12 mouse cellular contexts compared by ENCODE assay signal in genomic region chr12:75833960-75834729, GRCm38 (mm10). TPM values are rescaled to one million over a fixed set of nuclear protein-coding genes. Genes with fewer than 3 reads are reported as not detected.
DNase-seq lines count a peak whose midpoint lies in the region; ATAC-seq and TF ChIP-seq lines count a peak whose summit lies in the region.
"Had no signal": no experiment of that assay in that cellular context is flagged by ENCODE, and none has a peak within 500 bp of the region (broad histone marks: within the 10 kb centered on the region; RNA-seq: fewer than 3 reads in every experiment).

No protein-coding gene starts in this region.

- no peaks in the 10 kb centered on the region for H3K9me3 ChIP-seq in heart, postnatal 0 days (replicated peaks; ENCODE audit: control insufficient read depth, low read length)
- H3K9me3 ChIP-seq in limb, embryonic 10.5 days (replicated peaks), result no peaks in the 10 kb centered on the region

- 81% methylated on average over 14 of the region's 14 CpGs for WGBS in heart, postnatal 0 days
- whole genome bisulfite sequencing in limb, embryonic 10.5 days, result 29% methylated on average over 14 of the region's 14 CpGs

- H3K27ac ChIP-seq in heart, postnatal 0 days (ENCODE audit: low read depth), result peak overlapping the region; percentile 49; the same call in 1 of the 2 replicates
- H3K27ac ChIP-seq in limb, embryonic 10.5 days, result peak overlapping the region; percentile 42; the same call in 1 of the 2 replicates
- H3K27ac ChIP-seq: hindbrain, embryonic 14.5 days; macrophage had no signal

- no peak overlapping the region for H3K9ac ChIP-seq in heart, postnatal 0 days (replicated peaks; ENCODE audit: low read depth, low read length)
- H3K9ac ChIP-seq: hindbrain, embryonic 14.5 days had no signal

- TF ChIP-seq EP300 in heart, postnatal 0 days (IDR thresholded peaks at IDR 0.05; ENCODE audit: low read depth), result no peak

- H3K4me2 ChIP-seq in heart, postnatal 0 days (ENCODE audit: low read depth, low read length), result 0 out of 2 replicates have a peak overlapping the region, but pooled peaks have one; percentile 5
- H3K4me2 ChIP-seq: hindbrain, embryonic 14.5 days had no signal

- no peaks in the 10 kb centered on the region for H3K27me3 ChIP-seq in heart, postnatal 0 days (ENCODE audit: control insufficient read depth, insufficient read depth, low read length)
- H3K27me3 ChIP-seq in limb, embryonic 10.5 days (ENCODE audit: low read depth, poor library complexity, severe bottlenecking), result no peaks in the 10 kb centered on the region

- ATAC-seq in heart, postnatal 0 days (ENCODE audit: insufficient read depth, low read depth), result no peak
- ATAC-seq: activated CD4-positive, CD25-positive, alpha-beta regulatory T cell, adult 4 months had no signal

- no peak overlapping the region for H3K4me3 ChIP-seq in heart, postnatal 0 days (ENCODE audit: low read depth, low read length)
- peak overlapping the region; percentile 6; the same call in 1 of the 2 replicates for H3K4me3 ChIP-seq in limb, embryonic 10.5 days
- H3K4me3 ChIP-seq: myocyte had no signal

- H3K36me3 ChIP-seq in heart, postnatal 0 days (replicated peaks; ENCODE audit: control insufficient read depth, insufficient read depth, low read length), result no peaks in the 10 kb centered on the region
- H3K36me3 ChIP-seq in limb, embryonic 10.5 days, result peaks cover 10% of the 10 kb centered on the region; the same call in 1 of the 2 replicates

- intact Hi-C loops in heart, postnatal 36 days (cut with DNase I), result no loop called here
- intact Hi-C loops in left cerebral cortex, postnatal 36 days (cut with DNase I), result no loop called here

- DNase-seq in heart, postnatal 0 days (ENCODE audit: low spot score), result no peak
- no peak for DNase-seq in heart, postnatal 36 days
- peak; percentile 17 to 19 for DNase-seq in B cell, adult 2 months
- peak; percentile 64 for DNase-seq in embryo, embryonic 11 days
- peak; percentile 60 for DNase-seq in limb, embryonic 10.5 days (ENCODE audit: low spot score)
- DNase-seq in left cerebral cortex, postnatal 36 days (ENCODE audit: low spot score in 2 of 2), result no peak
- DNase-seq in thymus, postnatal 10 days (ENCODE audit: low spot score in 2 of 2), result no peak
- no peak for DNase-seq in cerebellum, postnatal 25 days

- peaks cover 15% of the 10 kb centered on the region; the same call in 1 of the 2 replicates for H3K4me1 ChIP-seq in heart, postnatal 0 days (ENCODE audit: control insufficient read depth, insufficient read depth)
- peaks cover 52% of the 10 kb centered on the region for H3K4me1 ChIP-seq in limb, embryonic 10.5 days

- TF ChIP-seq CTCF in heart, postnatal 0 days (IDR thresholded peaks at IDR 0.05; ENCODE audit: low read depth), result no peak

RNA-seq across cellular contexts. Expression of gene Syne2, which starts 16.2 kb away (rescaled TPM):
- total RNA-seq in heart, postnatal 0 days (2014; rRNA removed; ENCODE audit: low replicate concordance), result 34.7 and 58.7 TPM in 2 replicates
- 22.7 and 22.9 TPM in 2 replicates for polyA plus RNA-seq in heart, postnatal 0 days (2015; fragmentation: Nextera tagmentation; extraction: Ambion mirVana)
- total RNA-seq in heart, postnatal 36 days (2021), result 10 to 100 TPM; 33.4 to 40.0 TPM
- 89.8 and 113 TPM in 2 replicates for polyA plus RNA-seq in limb, embryonic 10.5 days (2016; fragmentation: Nextera tagmentation; extraction: Ambion mirVana)
- total RNA-seq in left cerebral cortex, postnatal 36 days (2021), result 10 to 100 TPM; 21.3 to 23.5 TPM

Comparison
In these comparisons a context has a peak if more than half of its experiments do, and no peak if none do; other contexts are left out.
1. DNase-seq: peak in B cell, adult 2 months (2 of 2), embryo, embryonic 11 days (single experiment) and limb, embryonic 10.5 days (single experiment); none in heart, postnatal 0 days (single experiment), heart, postnatal 36 days (0 of 2), left cerebral cortex, postnatal 36 days (0 of 2), thymus, postnatal 10 days (0 of 2) and cerebellum, postnatal 25 days (0 of 2).